Mouse (Mus musculus) cerebellum, adult 18-20 months (tissue): Measurements from ENCODE around the gene Pafah1b3.

ENCODE experiments used
- DNase-seq, 2 experiments: peaks; one replicate each; pipeline ENCODE4 v3.0.0; 2021

The Pafah1b3 gene

GRCm38 (mm10) chr7:25279861-25280791 is 17.7 kb downstream of the Pafah1b3 start:
- DNase-seq = peak; percentile 52 to 61

GRCm38 (mm10) chr7:25279076-25279860 is 18.5 kb downstream of the Pafah1b3 start:
- DNase-seq = peak; percentile 87 to 93

- DNase-seq = peak; percentile 84
Observed at GRCm38 (mm10) chr7:25278341-25279075, 19.3 kb downstream of the Pafah1b3 start.

GRCm38 (mm10) chr7:25277998-25278340 is 19.8 kb downstream of the Pafah1b3 start:
- no peak for DNase-seq

- DNase-seq = peak in 1 of 2 experiments; percentile 11
Observed at GRCm38 (mm10) chr7:25277405-25277804, 20.4 kb downstream of the Pafah1b3 start.

- peak in 1 of 2 experiments; percentile 12 for DNase-seq
Observed at GRCm38 (mm10) chr7:25275555-25276298, 22.1 kb downstream of the Pafah1b3 start.

- peak in 1 of 2 experiments; percentile 20 for DNase-seq
Observed at GRCm38 (mm10) chr7:25274996-25275395, 22.8 kb downstream of the Pafah1b3 start.

- DNase-seq = peak in 1 of 2 experiments; percentile 10
Observed at GRCm38 (mm10) chr7:25274571-25274970, 23.2 kb downstream of the Pafah1b3 start.

GRCm38 (mm10) chr7:25273259-25274241 is 24.2 kb downstream of the Pafah1b3 start:
- peak; percentile 25 to 40 for DNase-seq

GRCm38 (mm10) chr7:25272445-25273258 is 25.1 kb downstream of the Pafah1b3 start:
- no peak for DNase-seq

- DNase-seq = peak in 1 of 2 experiments; percentile 24
Observed at GRCm38 (mm10) chr7:25271651-25272444, 25.9 kb downstream of the Pafah1b3 start.

- peak in 1 of 2 experiments; percentile 24 for DNase-seq
Observed at GRCm38 (mm10) chr7:25270652-25271633, 26.8 kb downstream of the Pafah1b3 start.

- DNase-seq = peak; percentile 18 to 26
Observed at GRCm38 (mm10) chr7:25269545-25270271, 28.1 kb downstream of the Pafah1b3 start.

- DNase-seq = peak in 1 of 2 experiments; percentile 39
Observed at GRCm38 (mm10) chr7:25269029-25269428, 28.8 kb downstream of the Pafah1b3 start.

GRCm38 (mm10) chr7:25268588-25268987 is 29.2 kb downstream of the Pafah1b3 start:
- no peak for DNase-seq

- peak; percentile 99 to 100 for DNase-seq
Observed at GRCm38 (mm10) chr7:25267751-25268463, 29.9 kb downstream of the Pafah1b3 start.
